Mouse (Mus musculus) adrenal gland, adult 2 months (tissue): ENCODE measurements around the gene Fbxl13. TPM values are rescaled to one million over a fixed set of nuclear protein-coding genes. Genes with fewer than 3 reads are reported as not detected.

Source experiments
- DNase-seq: peaks from one replicate; pipeline ENCODE4 v3.0.0; 2021
- polyA plus RNA-seq: library from polyadenylated mRNA; depleted of rRNA; stranded (reverse); fragments of >200 nt; gene quantifications from 2 replicates; pipeline ENCODE4 v1.2.3, GENCODE M21; 2012
- total RNA-seq, 2 experiments: library from RNA; stranded (reverse); gene quantifications; 2 replicates each; pipeline ENCODE4 v1.2.3; 2021

Fbxl13 gene
- total and polyA plus RNA-seq, 3 experiments: 0.06 to 0.20 TPM; not detected in 1

DNA sequence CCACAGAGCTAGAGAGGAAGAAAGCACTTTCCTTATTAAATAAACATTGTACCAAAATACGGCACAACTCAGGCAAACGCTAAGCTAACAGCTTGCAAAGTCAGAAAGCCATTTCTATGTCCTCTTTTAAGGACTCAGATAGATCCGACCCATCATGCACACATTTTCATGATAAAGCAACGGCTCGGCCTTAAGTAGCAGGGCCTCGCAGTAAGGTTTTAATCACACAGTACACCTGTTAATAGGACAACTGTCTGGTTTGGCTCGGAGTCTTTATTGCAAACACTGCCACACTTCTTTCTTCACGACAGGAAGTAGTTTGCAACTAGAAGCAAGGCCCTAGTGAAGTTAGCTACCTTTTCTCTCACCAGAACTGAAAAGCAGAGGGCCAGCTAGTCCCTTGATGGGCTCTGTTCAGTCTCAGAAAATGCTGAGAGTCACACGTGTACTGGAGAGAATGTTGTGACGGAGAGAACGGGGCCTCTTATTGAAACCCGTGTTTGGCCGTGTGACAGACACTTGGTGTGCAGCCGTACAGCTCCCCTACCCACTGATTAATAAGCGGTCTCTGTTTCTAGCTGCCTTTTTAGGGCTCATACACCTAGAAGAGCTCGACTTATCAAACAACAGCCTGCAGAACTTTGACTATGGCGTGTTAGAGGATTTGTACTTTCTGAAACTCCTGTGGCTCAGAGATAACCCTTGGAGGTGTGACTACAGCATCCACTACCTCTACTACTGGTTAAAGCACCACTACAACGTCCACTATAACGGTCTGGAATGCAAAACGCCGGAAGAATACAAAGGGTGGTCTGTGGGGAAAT lies 70.8 kb downstream of the Fbxl13 start:
- DNase-seq: no peak

DNA sequence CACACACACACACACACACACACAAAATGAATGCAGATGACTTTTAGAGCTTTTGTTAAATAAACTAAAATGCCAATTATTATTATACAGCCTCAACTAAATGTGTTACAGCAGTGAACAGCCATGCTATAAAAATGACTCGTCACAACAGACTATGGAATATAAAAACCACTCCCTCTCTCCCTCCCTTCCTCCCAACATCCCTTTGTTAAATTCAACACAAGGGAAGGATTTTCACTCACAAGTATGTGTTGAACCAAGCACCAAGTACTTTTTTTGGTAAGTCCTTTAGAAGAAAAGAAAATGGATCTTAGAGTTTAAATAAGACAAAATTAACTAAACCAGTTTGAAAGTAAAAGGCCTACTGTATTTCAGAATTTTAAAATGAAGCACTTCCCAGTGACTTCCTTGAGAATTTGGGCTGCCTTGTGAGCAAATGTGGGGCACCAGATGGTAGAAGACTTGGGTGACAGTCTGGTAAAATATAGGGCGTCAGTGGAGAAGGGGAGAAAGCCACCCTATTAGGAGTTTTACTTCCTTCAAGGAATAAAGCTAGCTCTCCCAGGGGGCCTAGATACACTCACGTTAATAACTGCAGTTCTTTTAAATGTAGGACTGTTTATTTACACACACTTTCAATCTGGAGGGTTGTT lies 72.5 kb downstream of the Fbxl13 start:
- no peak for DNase-seq

DNA sequence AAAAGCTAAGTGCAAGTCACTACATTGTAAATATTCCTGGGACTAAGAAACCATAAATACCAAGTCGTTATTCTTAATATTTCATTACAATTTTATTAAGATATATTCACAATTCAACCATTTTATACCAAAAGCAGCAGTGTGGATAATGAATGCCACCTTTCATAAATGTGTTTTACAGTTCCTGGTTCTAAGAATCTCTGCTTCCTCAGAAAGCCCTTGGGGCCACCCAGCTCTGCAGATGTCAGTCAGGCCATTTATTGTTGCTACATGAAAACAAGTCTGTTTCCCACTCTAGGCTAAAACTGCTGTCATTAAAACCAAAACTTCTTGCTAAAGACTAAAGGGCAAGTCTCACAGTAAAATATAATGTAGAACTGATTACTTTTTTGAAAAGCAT lies 77.7 kb downstream of the Fbxl13 start:
- DNase-seq: no peak

DNA sequence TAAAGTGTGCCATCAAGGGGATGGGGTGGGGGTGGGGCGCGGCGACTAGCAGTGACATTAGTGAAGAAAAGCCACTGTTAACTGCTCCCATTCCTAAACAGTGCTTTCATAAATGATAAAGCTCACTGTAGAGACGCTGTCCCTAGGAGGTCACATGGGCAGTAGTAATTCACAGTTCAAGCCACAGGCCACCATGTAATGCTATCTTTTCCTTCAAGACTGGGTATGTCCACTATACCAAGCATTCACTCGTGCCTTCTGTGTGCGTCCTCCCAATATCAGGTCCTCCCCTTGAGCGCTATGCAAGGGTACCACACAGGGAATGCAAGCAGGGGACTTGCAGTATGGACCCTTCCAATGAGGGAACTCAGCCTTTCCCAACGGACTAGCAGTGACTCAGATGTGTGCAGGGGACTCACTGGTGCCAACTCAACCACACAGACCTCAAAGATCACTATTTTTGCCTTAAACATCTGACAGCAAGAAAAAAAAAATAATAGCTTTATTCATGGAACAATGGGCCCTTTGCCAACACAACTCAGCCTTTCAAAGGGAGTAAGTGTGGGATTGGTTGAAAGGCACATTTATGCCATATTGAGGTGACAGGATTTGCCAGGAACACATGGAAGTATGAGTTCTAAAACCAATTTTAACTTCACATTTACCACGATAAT lies 79.9 kb downstream of the Fbxl13 start:
- DNase-seq: peak; percentile 7

DNA sequence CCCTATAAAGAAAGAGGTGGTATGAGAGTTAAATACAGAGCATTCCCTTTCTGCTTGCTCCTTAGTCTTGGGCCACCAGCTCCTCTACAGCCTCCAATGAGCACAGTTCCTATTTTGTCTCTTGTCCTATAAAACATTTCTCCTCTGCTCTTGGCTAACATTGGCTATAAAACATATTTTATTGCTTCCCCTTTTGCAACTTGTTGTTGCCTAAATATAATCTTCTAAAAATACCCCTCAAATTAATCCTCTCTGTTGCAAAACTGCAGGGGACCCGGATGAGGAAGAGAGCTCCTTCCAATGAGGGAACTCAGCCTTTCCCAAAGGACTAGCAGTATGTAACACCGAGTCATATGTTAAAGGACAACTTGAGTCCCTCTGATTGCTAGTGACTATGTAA lies 81.5 kb downstream of the Fbxl13 start:
- no peak for DNase-seq

DNA sequence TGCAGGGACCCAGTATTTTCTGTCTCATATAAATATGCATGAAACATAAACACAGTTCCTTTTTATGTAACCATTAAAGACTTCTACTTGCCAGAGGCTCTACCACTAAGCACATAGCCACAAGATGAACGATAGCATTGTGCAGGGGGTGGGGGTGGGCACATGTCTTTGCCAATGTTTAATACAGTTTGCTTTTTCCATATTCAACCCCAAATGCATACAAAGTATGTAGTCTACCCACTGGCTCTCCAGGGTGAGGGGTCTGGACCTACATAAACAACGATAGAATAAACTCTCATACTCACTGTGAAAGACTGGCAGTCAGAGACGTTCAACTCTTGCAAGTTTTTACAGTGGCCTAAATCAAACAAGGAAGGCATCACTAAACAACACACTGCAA lies 88.9 kb downstream of the Fbxl13 start:
- DNase-seq: no peak

DNA sequence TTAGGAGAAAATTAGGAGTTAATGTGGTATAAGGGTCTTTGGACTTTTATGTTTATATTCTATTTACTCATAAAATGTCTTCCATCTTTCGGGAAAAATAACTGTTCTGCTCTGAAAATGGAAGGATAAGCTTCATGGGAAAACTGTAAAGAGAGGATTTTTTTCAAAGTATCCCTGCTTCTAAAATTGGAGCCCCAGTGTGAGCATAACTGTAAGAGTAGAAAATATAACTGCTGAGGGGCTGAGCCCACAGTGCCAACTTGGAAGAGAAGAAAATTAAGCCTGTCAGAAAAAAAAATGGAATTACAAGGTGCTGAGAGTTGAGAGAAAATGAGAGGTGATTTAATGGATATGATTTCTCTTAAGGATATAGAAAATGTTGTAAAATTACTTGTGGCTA lies 90.7 kb downstream of the Fbxl13 start:
- no peak for DNase-seq

DNA sequence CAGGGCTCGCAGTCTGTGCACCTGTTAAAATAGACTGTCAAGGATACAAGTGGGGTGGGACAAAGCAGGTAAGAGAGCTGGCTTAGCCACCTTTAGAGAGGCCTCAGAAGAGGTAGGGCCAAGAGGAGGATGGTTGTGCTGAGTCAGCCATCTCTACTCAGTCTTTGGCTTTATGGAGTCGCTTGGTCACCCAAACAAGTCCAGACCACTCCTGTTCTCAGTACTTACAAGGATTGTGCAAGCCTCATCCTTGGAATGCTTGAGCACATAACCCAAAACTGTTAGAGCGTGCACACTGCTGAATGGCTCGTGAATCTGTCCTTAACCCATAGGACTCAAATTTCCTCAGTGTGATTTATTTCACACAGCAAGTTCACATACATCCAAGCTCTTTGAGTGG lies 91.7 kb downstream of the Fbxl13 start:
- DNase-seq: no peak

DNA sequence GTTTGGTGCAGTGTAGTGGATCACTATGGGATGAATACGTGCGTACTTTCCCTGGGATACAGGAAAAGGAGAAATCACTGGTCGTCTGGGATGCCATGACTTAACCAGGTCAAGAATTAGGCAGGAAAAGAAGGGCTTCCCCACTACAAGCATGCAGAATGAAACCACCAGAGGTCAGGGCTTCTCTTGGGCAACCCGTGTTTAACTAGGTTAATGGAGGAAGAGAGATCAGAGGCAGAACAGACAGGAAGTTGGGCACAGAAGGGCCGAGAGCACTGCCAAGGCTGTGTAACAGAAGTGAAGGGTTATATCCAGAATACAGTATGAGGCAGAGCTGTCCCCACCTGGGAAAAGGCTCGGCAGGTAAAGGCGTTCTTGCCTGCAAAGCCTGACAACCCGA lies 98.4 kb downstream of the Fbxl13 start:
- no peak for DNase-seq

DNA sequence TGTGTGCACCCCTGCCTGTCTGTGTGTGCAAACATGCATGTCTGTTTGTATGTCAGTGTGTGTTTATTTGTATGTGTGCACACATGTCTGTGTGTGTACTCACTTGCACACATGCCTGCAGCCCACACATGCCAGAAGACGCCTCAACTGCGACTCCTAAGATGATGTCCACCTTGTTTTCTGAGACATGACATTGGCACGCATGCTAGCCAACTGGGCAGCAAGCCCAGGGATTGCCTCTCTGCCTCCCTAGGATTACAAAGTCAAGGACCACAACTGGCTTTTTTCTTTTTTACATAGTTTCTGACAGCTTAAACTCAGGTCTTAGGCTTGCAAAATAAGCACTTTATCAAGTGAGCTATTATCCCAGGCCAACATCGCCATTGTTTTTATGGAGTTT lies 99.6 kb downstream of the Fbxl13 start:
- DNase-seq: peak; percentile 61

DNA sequence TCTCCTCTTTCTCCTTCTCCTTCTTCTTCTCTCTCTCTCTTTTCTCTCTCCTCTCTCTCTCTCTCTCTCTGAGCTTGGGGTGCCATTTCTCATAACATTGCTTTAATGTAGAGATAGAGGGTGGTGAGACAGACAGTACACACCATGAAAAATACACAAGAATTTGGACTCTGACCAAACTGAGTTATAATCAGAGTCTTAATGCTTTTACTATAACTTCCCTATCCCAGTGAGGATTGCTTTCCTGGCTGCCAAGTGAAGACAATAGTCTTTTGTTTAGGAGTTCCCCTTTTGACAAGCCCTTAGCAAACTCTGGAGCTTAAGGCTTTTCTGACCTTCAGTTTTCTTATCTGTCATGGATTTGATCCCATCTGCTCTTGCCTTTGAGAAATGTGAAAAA lies 100.2 kb downstream of the Fbxl13 start:
- no peak for DNase-seq

DNA sequence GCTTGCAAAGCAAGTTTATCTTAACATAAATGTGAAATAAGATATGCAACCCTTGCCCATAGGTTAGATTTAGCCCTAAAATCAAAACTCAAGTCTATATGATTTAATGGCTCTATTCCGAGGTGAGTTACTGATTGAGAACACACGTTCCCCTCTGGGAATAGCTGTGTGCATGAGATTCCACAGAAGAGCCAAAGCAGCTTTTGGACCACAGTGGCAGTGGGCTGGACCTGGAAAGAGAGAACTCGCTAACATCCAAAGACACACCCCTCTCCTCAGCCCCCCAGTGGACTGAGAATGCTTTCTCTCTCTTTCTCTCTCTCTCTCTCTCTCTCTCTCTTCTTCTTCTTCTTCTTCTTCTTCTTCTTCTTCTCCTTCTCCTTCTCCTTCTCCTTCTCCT lies 100.6 kb downstream of the Fbxl13 start:
- DNase-seq: no peak

DNA sequence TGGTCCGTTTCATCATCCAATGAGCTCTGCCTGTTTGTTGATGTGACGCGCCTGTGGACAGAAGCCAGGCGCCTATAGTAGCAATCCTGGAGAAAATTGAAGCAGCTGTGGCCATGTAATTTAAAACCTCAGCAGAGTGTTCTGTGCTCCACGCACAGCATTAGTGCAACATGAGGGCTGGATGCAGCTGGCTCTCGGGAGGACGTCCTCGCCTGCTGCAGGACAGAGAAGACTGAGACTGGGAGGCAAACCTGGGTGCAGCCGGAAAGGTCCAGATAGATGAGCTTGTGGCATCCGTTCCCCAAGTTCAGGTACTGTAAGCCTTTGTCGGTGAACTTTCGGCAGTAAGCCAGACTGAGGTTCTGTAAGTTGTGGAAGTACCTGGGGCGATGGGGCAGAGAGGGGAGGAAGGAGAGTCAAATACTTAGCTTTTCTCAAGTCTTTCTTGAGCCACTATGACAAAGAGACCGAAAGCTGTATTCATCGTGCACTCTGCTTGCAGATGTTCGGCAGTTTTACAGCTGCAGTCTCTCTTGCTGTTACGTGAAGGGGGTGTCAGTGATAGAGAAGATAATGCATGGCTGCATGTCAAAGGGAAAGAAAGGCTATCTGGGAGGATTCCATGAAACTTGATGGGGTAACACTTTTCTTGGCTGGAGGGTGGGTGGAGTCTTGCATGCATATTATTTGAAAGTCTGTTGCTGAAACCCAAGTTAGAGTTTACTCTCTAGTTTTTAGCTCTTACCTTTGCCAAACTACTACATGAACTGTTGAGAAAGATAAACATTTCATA lies 101.8 kb downstream of the Fbxl13 start, which contains the start of gene Lrrc17:
TSS of gene Lrrc17 (plus strand) at position 151 of the 793 bp plus-strand sequence.
- DNase-seq: no peak

DNA sequence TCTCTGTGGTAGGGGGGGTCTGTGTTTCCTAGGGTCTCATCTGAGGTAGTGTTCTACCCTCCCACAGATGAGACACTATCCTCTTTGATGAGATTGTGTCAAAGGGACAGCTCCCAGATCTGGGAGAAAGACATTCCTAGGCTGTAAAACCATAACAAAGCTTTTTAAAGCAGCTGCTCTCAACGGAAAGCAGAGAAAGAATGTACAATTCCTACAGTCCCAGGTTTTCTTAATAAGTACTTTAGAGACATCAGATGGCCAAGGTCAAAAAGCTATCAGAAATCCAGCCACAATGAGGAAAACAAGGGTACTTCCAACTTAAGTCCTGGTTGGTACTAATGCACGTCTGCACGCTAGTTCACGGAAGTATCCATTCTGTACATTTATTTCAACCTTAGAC lies 103.2 kb downstream of the Fbxl13 start:
- no peak for DNase-seq

DNA sequence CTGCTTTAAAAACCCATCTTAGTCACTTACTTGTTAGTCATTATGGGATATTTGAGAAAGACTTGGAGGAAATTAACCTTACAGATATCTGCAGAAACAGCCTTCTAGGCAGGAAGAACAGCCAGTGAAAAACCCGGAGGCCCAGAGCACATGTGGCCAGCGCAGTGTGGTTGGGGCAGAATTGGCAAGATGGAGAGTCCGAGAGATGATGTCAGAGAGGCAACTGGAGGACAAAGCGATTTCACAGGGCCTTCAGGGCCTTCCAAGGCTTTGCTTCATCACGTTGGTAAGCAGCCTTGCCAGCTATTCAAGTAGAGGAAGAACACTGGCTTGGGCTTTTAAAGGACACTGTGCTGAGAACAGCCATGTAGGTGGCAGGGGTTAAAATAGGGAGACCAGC lies 112.5 kb downstream of the Fbxl13 start:
- DNase-seq: peak; percentile 57

DNA sequence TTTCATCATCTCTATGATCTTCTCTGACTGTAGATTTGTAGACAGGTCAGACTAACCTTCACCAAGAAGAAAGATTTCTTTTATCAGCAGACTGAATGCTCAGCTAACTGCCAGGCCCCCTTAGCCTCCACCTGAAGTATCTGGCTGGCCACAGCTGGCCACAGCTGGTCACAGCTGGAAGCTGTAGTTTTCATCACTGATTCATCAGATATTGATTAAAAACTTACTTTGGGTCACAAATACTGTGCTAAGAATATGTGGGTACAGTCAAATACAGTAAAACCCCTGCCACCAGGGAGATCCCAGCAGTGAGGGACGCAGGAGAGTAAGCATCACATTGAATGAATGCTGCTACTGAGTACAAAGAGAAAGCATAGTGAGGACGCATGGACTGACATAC lies 113.3 kb downstream of the Fbxl13 start:
- no peak for DNase-seq

DNA sequence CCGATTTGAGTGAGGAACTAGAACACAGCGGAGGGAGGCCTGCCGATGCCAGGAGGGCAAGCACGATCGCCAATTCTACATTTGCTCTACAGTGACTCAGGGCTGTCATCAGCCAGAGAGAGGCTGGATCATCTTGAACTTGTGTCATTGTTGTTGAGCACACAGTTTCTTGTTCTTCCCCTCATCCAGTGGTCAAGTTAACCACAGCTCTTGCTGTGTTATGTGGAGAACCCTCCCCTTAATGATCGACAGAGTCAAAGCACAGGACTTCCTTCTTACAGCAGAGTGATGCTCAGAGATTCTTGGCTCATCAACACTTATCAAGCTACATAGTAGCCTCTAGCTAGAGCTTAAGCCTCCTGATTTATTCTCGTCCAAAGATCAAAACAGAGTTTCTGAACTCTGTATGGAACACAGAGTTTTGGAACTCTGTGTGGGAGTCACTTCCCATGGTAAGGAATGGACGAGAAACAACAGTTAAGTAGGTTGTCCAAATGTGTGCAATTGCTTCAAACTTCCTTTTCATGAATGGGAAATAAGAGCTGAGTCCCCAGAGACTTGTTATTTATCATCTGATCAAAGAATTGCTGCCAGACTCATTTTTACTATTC lies 116.2 kb downstream of the Fbxl13 start:
- no peak for DNase-seq

DNA sequence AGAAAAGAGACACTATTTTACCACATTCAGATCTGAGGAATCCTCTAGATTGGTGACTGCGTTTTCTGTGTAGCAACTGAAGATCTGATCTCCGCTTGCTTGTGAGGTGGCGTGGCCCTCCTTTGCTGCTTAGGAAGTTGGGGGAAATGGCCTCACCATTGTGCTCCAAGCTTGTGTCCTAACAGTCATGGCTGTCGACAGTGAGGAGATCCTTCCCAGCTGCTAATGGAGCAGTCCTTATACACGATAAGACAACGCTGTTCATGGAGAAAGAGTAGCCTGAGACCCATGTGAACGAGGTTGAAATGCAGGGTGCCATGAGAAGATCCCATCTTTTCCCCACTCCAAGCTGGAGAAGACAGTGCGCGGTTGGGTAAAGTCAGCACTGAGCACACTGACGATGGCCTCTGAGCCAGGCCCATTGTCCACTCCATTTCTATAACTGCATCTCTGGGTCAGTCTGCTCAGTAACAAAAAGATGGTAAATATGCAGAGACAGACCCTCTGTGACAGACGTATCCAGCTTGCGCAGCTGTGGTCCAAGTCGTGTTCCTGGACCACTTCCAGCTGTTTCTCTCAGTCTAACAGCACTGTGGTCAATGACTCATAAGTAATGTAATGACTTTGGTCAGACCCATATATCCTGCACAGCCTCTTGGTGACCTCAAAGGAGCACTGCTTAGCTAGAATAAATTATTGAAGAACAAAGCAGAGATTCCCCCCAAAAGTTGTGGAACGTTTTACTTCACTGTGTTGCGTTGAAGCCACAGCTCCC lies 117.2 kb downstream of the Fbxl13 start:
- no peak for DNase-seq

DNA sequence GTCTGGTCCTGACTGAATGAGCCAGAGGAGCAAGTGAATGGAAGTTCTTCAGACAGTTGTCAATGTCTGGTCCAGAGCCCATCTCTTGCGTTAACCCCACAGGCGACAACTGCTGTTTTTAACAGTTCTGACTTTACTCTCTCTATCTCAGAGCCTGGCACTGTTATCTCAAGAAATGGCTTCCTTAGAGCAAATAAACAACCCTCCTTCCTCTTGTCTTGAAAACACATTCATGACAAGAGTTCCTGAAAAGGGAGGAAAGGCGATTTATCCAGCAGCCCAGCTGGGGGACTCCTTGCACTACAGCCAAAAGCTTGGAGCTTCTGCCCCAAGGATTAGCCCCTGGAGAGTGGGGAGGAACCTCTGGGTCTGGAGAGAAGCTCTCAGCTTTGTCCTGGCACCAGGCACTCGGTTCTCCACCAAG lies 117.9 kb downstream of the Fbxl13 start:
- no peak for DNase-seq

DNA sequence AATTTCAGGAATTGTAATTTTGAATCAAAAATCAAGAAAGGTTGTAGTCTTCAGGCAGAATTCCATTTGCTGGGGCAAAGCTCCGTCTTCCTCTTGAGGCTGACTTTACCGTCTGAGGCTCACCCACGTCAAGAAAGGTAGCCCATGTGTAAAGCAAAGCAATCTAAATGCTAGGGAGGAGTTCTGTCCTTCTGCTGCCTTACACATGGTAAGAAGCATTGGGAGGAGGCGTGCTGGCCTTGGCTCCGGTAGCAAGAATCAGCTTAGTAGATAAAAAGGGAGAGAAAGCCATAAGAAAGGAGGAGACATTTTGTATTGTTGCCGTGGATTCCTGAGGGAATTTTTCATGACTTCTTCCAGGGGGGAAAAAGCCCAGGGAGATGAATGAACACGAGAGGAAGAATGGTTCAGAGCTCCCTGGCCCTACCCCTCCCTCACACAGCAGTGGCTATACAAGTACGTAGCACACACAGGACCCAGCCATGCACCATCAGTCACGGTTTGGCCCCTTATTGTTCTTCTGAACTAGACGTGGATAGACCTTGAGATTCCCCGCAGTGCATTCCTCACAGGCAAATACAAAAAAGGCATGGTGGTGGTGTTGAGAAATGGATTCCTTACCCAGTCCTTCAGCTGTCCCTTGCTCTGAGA lies 118.5 kb downstream of the Fbxl13 start:
- DNase-seq: no peak

DNA sequence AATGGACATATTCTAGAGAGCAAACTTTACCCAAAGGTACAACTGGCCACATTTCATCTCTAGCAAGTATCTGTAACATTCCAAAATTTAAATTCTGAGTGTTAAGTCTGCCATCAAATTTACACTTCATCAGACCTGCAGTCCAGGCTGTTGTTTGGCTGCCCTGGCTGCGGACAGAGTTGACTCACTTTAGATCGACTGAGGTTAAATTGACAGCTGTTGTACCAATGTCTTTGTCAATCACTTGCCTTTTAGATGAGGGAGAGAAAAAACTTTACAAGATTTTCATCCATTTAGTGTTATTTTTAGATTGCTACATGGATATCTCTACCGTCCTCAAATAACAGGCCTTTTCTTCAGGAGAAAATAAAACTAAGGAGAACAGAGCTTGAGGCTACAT lies 126.3 kb downstream of the Fbxl13 start:
- DNase-seq: no peak
